Mouse (Mus musculus) erythroblast, embryonic 14.5 days (primary cell): Measurements from ENCODE around the gene Prkcg. TPM values are rescaled to one million over a fixed set of nuclear protein-coding genes. Genes with fewer than 3 reads are reported as not detected.

Experiments
- H3K27me3 ChIP-seq: 2 replicates; pipeline ENCODE4 v1.6.1; 2012; ENCODE audit warnings: inconsistent platforms; ENCODE audit not compliant: control insufficient read depth
- H3K36me3 ChIP-seq: 2 replicates; pipeline ENCODE4 v1.6.1; 2012; ENCODE audit warnings: mild to moderate bottlenecking, inconsistent platforms; ENCODE audit not compliant: control insufficient read depth
- H3K4me1 ChIP-seq: 2 replicates; pipeline ENCODE4 v1.6.1; 2012; ENCODE audit warnings: inconsistent platforms; ENCODE audit not compliant: control insufficient read depth
- H3K4me3 ChIP-seq: replicated peaks from 2 replicates; pipeline ENCODE3; 2012; ENCODE audit warnings: moderate library complexity, mild to moderate bottlenecking, inconsistent platforms
- H3K9me3 ChIP-seq: 2 replicates; pipeline ENCODE4 v1.6.1; 2012; ENCODE audit warnings: low read length, inconsistent platforms, mixed read lengths; ENCODE audit not compliant: control insufficient read depth
- GATA1 ChIP-seq: IDR thresholded peaks from 2 replicates; pipeline ENCODE4 v1.6.1; 2012; ENCODE audit warnings: low read length, inconsistent platforms, mixed read lengths
- TAL1 ChIP-seq: IDR thresholded peaks from 3 replicates; pipeline ENCODE4 v1.6.1; 2012; ENCODE audit warnings: low read length, inconsistent platforms, mixed read lengths
- polyA plus RNA-seq: library from polyadenylated mRNA; stranded (reverse); fragments of >175 nt; gene quantifications from 2 replicates; pipeline ENCODE4 v1.2.3, GENCODE M21; 2012

Prkcg gene
- polyA plus RNA-seq, 1 experiment = not detected

GRCm38 (mm10) chr7:3306400-3306799 is 17.4 kb downstream of the Prkcg start:
- TF ChIP-seq TAL1 (no peak), GATA1 (no peak)
- Histone ChIP-seq H3K9me3 (peaks cover 8% of the 10 kb centered on the region), H3K4me1 (no peaks in the 10 kb centered on the region; the same call in 1 of the 2 replicates), H3K36me3 (no peaks in the 10 kb centered on the region), H3K4me3 (no peak overlapping the region), H3K27me3 (peaks cover 51% of the 10 kb centered on the region)

GRCm38 (mm10) chr7:3308646-3309045 is 19.7 kb downstream of the Prkcg start:
- TF ChIP-seq TAL1 (no peak), GATA1 (no peak)
- H3K36me3 ChIP-seq = no peaks in the 10 kb centered on the region
- peaks cover 28% of the 10 kb centered on the region for H3K27me3 ChIP-seq
- peaks cover 8% of the 10 kb centered on the region for H3K9me3 ChIP-seq
- H3K4me1 ChIP-seq = no peaks in the 10 kb centered on the region
- H3K4me3 ChIP-seq = no peak overlapping the region

GRCm38 (mm10) chr7:3310233-3310632 is 21.3 kb downstream of the Prkcg start:
- Histone ChIP-seq H3K4me3 (no peak overlapping the region), H3K4me1 (no peaks in the 10 kb centered on the region), H3K9me3 (peaks cover 8% of the 10 kb centered on the region), H3K27me3 (peaks cover 14% of the 10 kb centered on the region), H3K36me3 (no peaks in the 10 kb centered on the region)
- TF ChIP-seq GATA1 (no peak), TAL1 (no peak)

GRCm38 (mm10) chr7:3313571-3313970 is 24.6 kb downstream of the Prkcg start:
- Histone ChIP-seq H3K36me3 (no peaks in the 10 kb centered on the region), H3K4me1 (no peaks in the 10 kb centered on the region), H3K27me3 (peaks cover 2% of the 10 kb centered on the region; the same call in 1 of the 2 replicates), H3K4me3 (no peak overlapping the region), H3K9me3 (peaks cover 8% of the 10 kb centered on the region)
- TF ChIP-seq GATA1 (no peak), TAL1 (no peak)

- Histone ChIP-seq H3K4me1 (no peaks in the 10 kb centered on the region), H3K9me3 (peaks cover 8% of the 10 kb centered on the region), H3K36me3 (no peaks in the 10 kb centered on the region), H3K27me3 (no peaks in the 10 kb centered on the region), H3K4me3 (no peak overlapping the region)
- TF ChIP-seq TAL1 = no peak
- TF ChIP-seq GATA1 = no peak
These were observed 25.1 kb downstream of the Prkcg start for GRCm38 (mm10) chr7:3314121-3314520.

- TF ChIP-seq TAL1 (no peak), GATA1 (no peak)
- no peak overlapping the region for H3K4me3 ChIP-seq
- no peaks in the 10 kb centered on the region for H3K4me1 ChIP-seq
These were observed 28.7 kb downstream of the Prkcg start for GRCm38 (mm10) chr7:3317704-3318103.

GRCm38 (mm10) chr7:3320856-3321255 is 31.9 kb downstream of the Prkcg start:
- Histone ChIP-seq H3K36me3 (no peaks in the 10 kb centered on the region), H3K4me1 (no peaks in the 10 kb centered on the region), H3K4me3 (no peak overlapping the region), H3K9me3 (no peaks in the 10 kb centered on the region), H3K27me3 (no peaks in the 10 kb centered on the region)
- TF ChIP-seq GATA1 = no peak
- no peak for TF ChIP-seq TAL1

More at GRCm38 (mm10) chr7:3317704-3318103, 28.7 kb downstream of the Prkcg start:
- H3K9me3 ChIP-seq = no peaks in the 10 kb centered on the region
- H3K27me3 ChIP-seq = no peaks in the 10 kb centered on the region
- H3K36me3 ChIP-seq = no peaks in the 10 kb centered on the region

GRCm38 (mm10) chr7:3323826-3324225 is 34.8 kb downstream of the Prkcg start:
- Histone ChIP-seq H3K9me3 (no peaks in the 10 kb centered on the region), H3K4me1 (no peaks in the 10 kb centered on the region), H3K36me3 (no peaks in the 10 kb centered on the region), H3K27me3 (no peaks in the 10 kb centered on the region), H3K4me3 (no peak overlapping the region)
- no peak for TF ChIP-seq TAL1
- TF ChIP-seq GATA1 = no peak

- no peaks in the 10 kb centered on the region for H3K9me3 ChIP-seq
- H3K36me3 ChIP-seq = no peaks in the 10 kb centered on the region
- no peak overlapping the region for H3K4me3 ChIP-seq
- TF ChIP-seq TAL1 (no peak), GATA1 (no peak)
- no peaks in the 10 kb centered on the region for H3K4me1 ChIP-seq
- peaks cover 29% of the 10 kb centered on the region for H3K27me3 ChIP-seq
These were observed 39.0 kb downstream of the Prkcg start for GRCm38 (mm10) chr7:3327961-3328360.
